Mouse (Mus musculus): ENCODE data around the gene Rab8a. TPM values are rescaled to one million over a fixed set of nuclear protein-coding genes. Genes with fewer than 3 reads are reported as not detected.

Rab8a gene
- total and polyA plus RNA-seq, 2 experiments from 2014 or later = 33.9 to 50.8 TPM

DNA sequence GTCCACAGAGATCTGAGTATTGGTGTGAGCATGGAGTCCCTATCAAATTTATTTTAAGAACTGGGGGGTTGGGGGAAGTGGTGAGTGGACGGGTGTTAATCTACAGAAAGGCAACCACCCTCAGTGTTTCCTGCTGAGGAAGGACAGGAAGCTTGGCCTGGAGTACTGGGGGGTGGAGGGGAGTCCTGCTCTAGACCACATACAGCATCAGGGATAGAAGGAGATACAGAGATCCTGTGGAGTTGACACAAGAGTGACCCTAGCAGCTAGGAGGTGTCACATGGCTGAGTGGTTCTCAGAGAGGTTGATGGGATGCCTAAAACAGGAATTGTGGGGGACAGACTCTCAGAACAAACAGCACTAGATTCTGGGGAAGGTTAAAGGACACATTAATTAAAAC, 27.5 kb upstream of the Rab8a start:
- Histone ChIP-seq H3K9me3 (replicated peaks; ENCODE audit: control insufficient read depth, low read length) (no peaks in the 10 kb centered on the region), H3K27ac (ENCODE audit: low read depth) (peak overlapping the region; percentile 54), H3K4me2 (ENCODE audit: low read depth, low read length) (no peak overlapping the region), H3K4me1 (ENCODE audit: control insufficient read depth, insufficient read depth) (peaks cover 9% of the 10 kb centered on the region), H3K36me3 (replicated peaks; ENCODE audit: control insufficient read depth, insufficient read depth, low read length) (peaks cover 3% of the 10 kb centered on the region), H3K27me3 (ENCODE audit: control insufficient read depth, insufficient read depth, low read length) (no peaks in the 10 kb centered on the region), H3K4me3 (ENCODE audit: low read depth, low read length) (no peak overlapping the region), H3K9ac (replicated peaks; ENCODE audit: low read depth, low read length) (no peak overlapping the region)
- ATAC-seq (ENCODE audit: insufficient read depth, low read depth) (no peak), DNase-seq (ENCODE audit: low spot score) (peak; percentile 28)
- 5% methylated on average over 1 of the region's 1 CpGs for WGBS
- TF ChIP-seq EP300 (IDR thresholded peaks at IDR 0.05; ENCODE audit: low read depth) (no peak), CTCF (IDR thresholded peaks at IDR 0.05; ENCODE audit: low read depth) (no peak)

DNA sequence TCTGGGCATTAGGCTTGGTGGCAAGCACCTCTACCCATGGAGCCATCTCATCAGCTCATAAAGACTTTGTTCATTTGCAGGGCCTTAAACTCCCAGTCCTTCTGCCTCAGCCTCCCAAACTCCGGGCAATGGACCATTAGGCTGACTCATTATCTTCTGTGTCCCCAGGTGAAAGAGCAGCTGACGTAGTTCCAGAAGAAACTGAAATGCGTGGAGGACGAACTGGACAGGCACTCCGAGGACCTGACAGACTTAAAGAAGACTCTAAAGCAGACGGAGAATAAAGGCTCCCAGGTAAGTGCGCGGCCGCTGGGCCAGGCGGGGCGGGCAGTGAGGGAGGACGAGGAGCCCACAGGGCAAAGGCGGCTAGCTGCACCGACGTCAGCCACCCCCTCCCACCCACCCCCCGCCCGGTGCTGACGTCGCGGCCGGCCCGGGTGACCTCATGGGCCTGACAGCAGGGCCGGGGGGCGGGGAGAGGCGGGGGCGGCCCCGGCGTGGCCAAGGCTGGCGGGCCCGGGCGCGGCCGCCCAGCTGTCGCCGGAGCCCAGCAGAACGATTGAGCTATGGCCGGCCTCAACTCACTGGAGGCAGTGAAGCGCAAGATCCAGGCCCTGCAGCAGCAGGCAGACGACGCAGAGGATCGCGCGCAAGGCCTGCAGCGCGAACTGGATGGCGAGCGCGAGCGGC, 26.1 kb upstream of the Rab8a start, which contains the start of gene Tpm4:
Gene Tpm4 (plus strand): TSS at position 220 of the 690 bp plus-strand sequence.
- ATAC-seq (ENCODE audit: insufficient read depth, low read depth) = peak; percentile 84

DNA sequence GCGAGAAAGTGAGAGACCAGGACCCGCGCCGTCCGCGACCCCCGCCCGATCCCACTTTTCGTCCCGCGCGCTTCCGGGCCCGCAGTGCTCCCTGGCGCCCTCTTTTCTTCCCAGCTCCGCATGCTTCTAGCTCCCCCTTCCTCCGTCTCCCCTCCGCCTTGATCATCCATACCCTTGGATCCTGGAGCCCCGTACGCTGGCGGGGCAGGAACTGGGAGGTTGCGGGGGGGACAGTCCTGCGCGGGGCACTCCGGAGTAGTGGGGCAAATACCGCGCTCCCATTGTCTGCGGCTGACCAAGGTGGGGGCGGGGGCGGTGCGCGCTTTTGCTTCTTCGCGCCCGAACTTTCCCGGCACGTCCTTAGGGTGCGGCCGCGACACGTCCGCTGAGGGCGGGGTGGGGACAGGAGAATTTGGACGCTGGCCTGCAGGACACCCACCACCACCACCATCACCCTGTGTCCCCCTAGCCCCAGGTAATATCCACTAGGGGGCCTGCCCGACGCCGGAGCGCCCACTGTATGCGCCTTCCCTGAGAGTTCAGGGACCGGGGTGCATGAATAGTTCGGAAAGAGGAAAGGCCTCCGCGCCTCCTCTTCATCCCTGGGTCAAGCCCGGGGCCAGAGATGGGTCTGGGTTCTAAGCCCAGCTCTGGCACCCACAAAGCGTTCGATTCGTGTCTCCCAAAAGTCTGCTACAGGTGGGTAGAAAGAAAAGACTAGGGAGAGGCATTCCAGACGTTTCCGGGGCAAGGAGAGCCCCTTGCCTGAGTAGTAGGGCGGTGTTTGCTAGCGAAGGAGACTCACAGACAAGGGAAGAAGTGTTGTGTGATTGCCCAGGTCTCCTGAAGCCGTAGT, 25.3 kb upstream of the Rab8a start:
- H3K36me3 ChIP-seq (replicated peaks; ENCODE audit: control insufficient read depth, insufficient read depth, low read length) = peaks cover 25% of the 10 kb centered on the region
- DNase-seq (ENCODE audit: low spot score) = peak; percentile 39
- no peaks in the 10 kb centered on the region for H3K27me3 ChIP-seq (ENCODE audit: control insufficient read depth, insufficient read depth, low read length)
- H3K27ac ChIP-seq (ENCODE audit: low read depth) = peak overlapping the region; percentile 97
- no peaks in the 10 kb centered on the region for H3K9me3 ChIP-seq (replicated peaks; ENCODE audit: control insufficient read depth, low read length)
- TF ChIP-seq EP300 (IDR thresholded peaks at IDR 0.05; ENCODE audit: low read depth) = no peak
- peak; percentile 22; the same call in 1 of the 2 replicates for TF ChIP-seq CTCF (IDR thresholded peaks at IDR 0.05; ENCODE audit: low read depth)
- H3K4me1 ChIP-seq (ENCODE audit: control insufficient read depth, insufficient read depth) = peaks cover 9% of the 10 kb centered on the region
- H3K9ac ChIP-seq (replicated peaks; ENCODE audit: low read depth, low read length) = peak overlapping the region; percentile 94
- peak overlapping the region; percentile 85 for H3K4me3 ChIP-seq (ENCODE audit: low read depth, low read length)
- peak; percentile 65 for ATAC-seq (ENCODE audit: insufficient read depth, low read depth)
- peak overlapping the region; percentile 89 for H3K4me2 ChIP-seq (ENCODE audit: low read depth, low read length)
- 0% methylated on average over 58 of the region's 62 CpGs for WGBS

More for the DNA sequence above, 26.1 kb upstream of the Rab8a start, which contains the start of gene Tpm4:
- Histone ChIP-seq H3K9ac (replicated peaks; ENCODE audit: low read depth, low read length) (peak within 1 kb of the TSS; percentile 94), H3K9me3 (replicated peaks; ENCODE audit: control insufficient read depth, low read length) (no peaks in the 10 kb centered on the region), H3K4me2 (ENCODE audit: low read depth, low read length) (peak within 1 kb of the TSS; percentile 89), H3K4me1 (ENCODE audit: control insufficient read depth, insufficient read depth) (peaks cover 9% of the 10 kb centered on the region), H3K27ac (ENCODE audit: low read depth) (peak within 1 kb of the TSS; percentile 97), H3K4me3 (ENCODE audit: low read depth, low read length) (peak within 1 kb of the TSS; percentile 85), H3K27me3 (ENCODE audit: control insufficient read depth, insufficient read depth, low read length) (no peaks in the 10 kb centered on the region), H3K36me3 (replicated peaks; ENCODE audit: control insufficient read depth, insufficient read depth, low read length) (peaks cover 17% of the 10 kb centered on the region)
- TF ChIP-seq EP300 (IDR thresholded peaks at IDR 0.05; ENCODE audit: low read depth) (0 out of 2 replicates have a peak, but pooled peaks have one; percentile 28), CTCF (IDR thresholded peaks at IDR 0.05; ENCODE audit: low read depth) (no peak)
- DNase-seq (ENCODE audit: low spot score) = peak; percentile 59
- WGBS = 1% methylated on average over 43 of the region's 49 CpGs

DNA sequence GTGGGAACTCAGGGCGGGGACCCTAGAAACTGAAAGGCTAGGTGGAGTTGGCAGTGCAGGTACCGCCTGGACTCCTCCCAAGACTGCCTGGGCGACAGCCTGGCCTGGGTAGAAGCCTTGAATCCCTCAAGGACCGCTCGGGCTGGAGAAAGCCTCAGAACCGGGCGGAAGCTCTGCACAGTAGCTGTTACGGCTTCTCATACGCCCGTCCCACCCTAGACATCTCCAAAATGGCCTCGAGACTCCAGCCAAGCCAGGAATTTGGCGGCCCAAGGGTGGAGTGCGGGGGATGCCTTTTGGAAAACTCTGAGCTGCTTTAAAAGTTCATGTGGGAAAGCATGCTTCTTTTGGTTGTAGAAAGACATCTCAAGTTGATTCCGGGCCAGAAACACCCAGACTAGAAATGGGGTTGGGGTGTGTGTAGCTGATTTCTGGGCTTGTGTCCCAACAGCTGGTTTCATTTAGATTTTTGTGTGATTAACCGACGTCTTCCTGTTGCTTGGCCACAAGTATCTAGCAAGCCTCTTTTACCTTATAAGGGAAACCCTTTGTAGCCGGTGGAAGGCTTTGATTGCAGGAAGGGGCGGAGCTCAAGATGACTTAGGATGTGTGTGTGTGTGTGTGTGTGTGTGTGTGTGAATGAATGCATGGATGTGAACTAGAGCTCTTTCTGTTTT, 24.6 kb upstream of the Rab8a start:
- Histone ChIP-seq H3K27me3 (ENCODE audit: control insufficient read depth, insufficient read depth, low read length) (no peaks in the 10 kb centered on the region), H3K27ac (ENCODE audit: low read depth) (peak overlapping the region; percentile 97), H3K9me3 (replicated peaks; ENCODE audit: control insufficient read depth, low read length) (no peaks in the 10 kb centered on the region), H3K9ac (replicated peaks; ENCODE audit: low read depth, low read length) (peak overlapping the region; percentile 94), H3K4me1 (ENCODE audit: control insufficient read depth, insufficient read depth) (peaks cover 9% of the 10 kb centered on the region), H3K4me2 (ENCODE audit: low read depth, low read length) (peak overlapping the region; percentile 89), H3K36me3 (replicated peaks; ENCODE audit: control insufficient read depth, insufficient read depth, low read length) (peaks cover 33% of the 10 kb centered on the region), H3K4me3 (ENCODE audit: low read depth, low read length) (peak overlapping the region; percentile 85)
- under 1% methylated on average over 18 of the region's 18 CpGs for WGBS
- DNase-seq (ENCODE audit: low spot score) = peak; percentile 88
- TF ChIP-seq EP300 (IDR thresholded peaks at IDR 0.05; ENCODE audit: low read depth) (peak; percentile 77), CTCF (IDR thresholded peaks at IDR 0.05; ENCODE audit: low read depth) (no peak)
- ATAC-seq (ENCODE audit: insufficient read depth, low read depth) = peak; percentile 49

DNA sequence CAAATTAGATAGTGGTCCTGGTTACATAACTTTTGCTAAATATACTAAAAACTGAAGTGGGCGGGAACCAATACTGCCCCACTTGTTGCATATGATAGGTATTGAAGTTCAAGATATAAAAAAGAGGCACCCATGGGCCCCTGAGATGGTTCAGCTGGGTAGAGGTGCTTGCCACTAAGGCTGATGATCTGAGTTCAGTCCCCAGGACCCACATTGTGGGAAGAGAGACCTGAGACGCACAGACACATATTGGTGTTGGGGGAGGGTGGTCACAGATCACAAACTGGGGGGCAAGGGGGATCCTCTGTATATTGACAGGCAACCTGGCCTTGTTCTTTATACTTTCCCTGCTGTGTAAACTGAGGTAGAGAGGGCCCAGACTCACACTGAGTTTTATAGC, 23.6 kb upstream of the Rab8a start:
- H3K4me3 ChIP-seq (ENCODE audit: low read depth, low read length) = no peak overlapping the region
- DNase-seq (ENCODE audit: low spot score) (no peak), ATAC-seq (ENCODE audit: insufficient read depth, low read depth) (no peak)
- H3K27me3 ChIP-seq (ENCODE audit: control insufficient read depth, insufficient read depth, low read length) = no peaks in the 10 kb centered on the region
- no peaks in the 10 kb centered on the region for H3K9me3 ChIP-seq (replicated peaks; ENCODE audit: control insufficient read depth, low read length)
- TF ChIP-seq EP300 (IDR thresholded peaks at IDR 0.05; ENCODE audit: low read depth) = no peak
- 80% methylated on average over 2 of the region's 2 CpGs for WGBS
- peaks cover 43% of the 10 kb centered on the region for H3K36me3 ChIP-seq (replicated peaks; ENCODE audit: control insufficient read depth, insufficient read depth, low read length)
- no peak overlapping the region for H3K27ac ChIP-seq (ENCODE audit: low read depth)
- H3K4me1 ChIP-seq (ENCODE audit: control insufficient read depth, insufficient read depth) = peaks cover 9% of the 10 kb centered on the region
- H3K4me2 ChIP-seq (ENCODE audit: low read depth, low read length) = peak overlapping the region; percentile 89
- H3K9ac ChIP-seq (replicated peaks; ENCODE audit: low read depth, low read length) = no peak overlapping the region

Data from heart, postnatal 0 days (tissue).